Mouse (Mus musculus) liver, embryonic 16.5 days (tissue): Measurements from ENCODE around the gene Ccdc90b. TPM values are rescaled to one million over a fixed set of nuclear protein-coding genes. Genes with fewer than 3 reads are reported as not detected.

Experiments
- ATAC-seq: fragments of 200-750 bp; cut with Nextera tagmentation; 2 replicates; pipeline ENCODE4 v1.8.0; 2017; ENCODE audit warnings: low read depth, mild to moderate bottlenecking, moderate number of reproducible peaks, moderate library complexity
- H3K27ac ChIP-seq: fragments of 300-500 bp; sonication (generic); 2 replicates; pipeline ENCODE4 v1.5.1; 2014; ENCODE audit warnings: mild to moderate bottlenecking, low read length
- H3K27me3 ChIP-seq: fragments of 300-500 bp; sonication (generic); 2 replicates; pipeline ENCODE4 v1.6.1; 2014; ENCODE audit warnings: low read depth, low read length, mixed read lengths; ENCODE audit not compliant: control insufficient read depth, insufficient read depth
- H3K36me3 ChIP-seq: fragments of 300-500 bp; sonication (generic); 2 replicates; pipeline ENCODE4 v1.6.1; 2014; ENCODE audit warnings: mild to moderate bottlenecking; ENCODE audit not compliant: control insufficient read depth, insufficient read depth
- H3K4me1 ChIP-seq: fragments of 300-500 bp; sonication (generic); 2 replicates; pipeline ENCODE4 v1.6.1; 2014; ENCODE audit warnings: low read depth, low read length, mixed read lengths; ENCODE audit not compliant: control insufficient read depth
- H3K4me2 ChIP-seq: fragments of 300-500 bp; sonication (generic); 2 replicates; pipeline ENCODE4 v1.6.1; 2014; ENCODE audit warnings: low read depth, low read length, mixed read lengths
- H3K4me3 ChIP-seq: fragments of 300-500 bp; sonication (generic); 2 replicates; pipeline ENCODE4 v1.5.1; 2014; ENCODE audit warnings: low read depth, mild to moderate bottlenecking, low read length
- H3K9ac ChIP-seq: fragments of 300-500 bp; sonication (generic); 2 replicates; pipeline ENCODE4 v1.6.1; 2014; ENCODE audit warnings: low read depth, low read length
- H3K9me3 ChIP-seq: fragments of 300-500 bp; sonication (generic); replicated peaks from 2 replicates; pipeline ENCODE4 v1.6.1; 2016; ENCODE audit warnings: low read length; ENCODE audit not compliant: control insufficient read depth
- WGBS: fragments of 180-500 bp; shearing (Covaris S2); extraction: QIAGEN DNeasy Blood & Tissue Kit; methylation state at CpG from one replicate; pipeline ENCODE4 v1.1.7; 2014; ENCODE audit not compliant: insufficient replicate concordance; 5-methylcytosine and 5-hydroxymethylcytosine counted together
- polyA plus RNA-seq: library from polyadenylated mRNA; unstranded; fragments of >200 nt; fragmentation: Nextera tagmentation; extraction: Ambion mirVana; gene quantifications from 2 replicates; pipeline ENCODE4 v1.2.1, GENCODE M21; 2015

Gene Ccdc90b
- polyA plus RNA-seq, 1 experiment from 2014 or later, result 11.8 TPM

- WGBS, result 38% methylated on average over 2 of the region's 2 CpGs
- no peaks in the 10 kb centered on the region for H3K36me3 ChIP-seq
- no peak overlapping the region for H3K9ac ChIP-seq
- peak overlapping the region; percentile 64 for H3K27ac ChIP-seq
- no peaks in the 10 kb centered on the region for H3K27me3 ChIP-seq
- peak overlapping the region; percentile 27; the same call in 1 of the 2 replicates for H3K4me2 ChIP-seq
- H3K4me1 ChIP-seq, result peaks cover 23% of the 10 kb centered on the region
- peak; percentile 72 for ATAC-seq
- H3K4me3 ChIP-seq, result no peak overlapping the region
- H3K9me3 ChIP-seq, result no peaks in the 10 kb centered on the region
These were observed 2.2 kb upstream of the Ccdc90b start for GRCm38 (mm10) chr7:92558744-92559143.

GRCm38 (mm10) chr7:92566775-92567174 lies 5.8 kb downstream of the Ccdc90b start:
- no peak overlapping the region for H3K4me2 ChIP-seq
- ATAC-seq, result no peak

GRCm38 (mm10) chr7:92580491-92581207 lies 19.7 kb downstream of the Ccdc90b start:
- Histone ChIP-seq H3K9ac (no peak overlapping the region), H3K27me3 (no peaks in the 10 kb centered on the region), H3K4me2 (no peak overlapping the region), H3K27ac (no peak overlapping the region), H3K4me1 (no peaks in the 10 kb centered on the region), H3K4me3 (no peak overlapping the region), H3K36me3 (no peaks in the 10 kb centered on the region), H3K9me3 (no peaks in the 10 kb centered on the region)
- no peak for ATAC-seq
- WGBS, result 71% methylated on average over 5 of the region's 5 CpGs

More at GRCm38 (mm10) chr7:92566775-92567174, 5.8 kb downstream of the Ccdc90b start:
- Histone ChIP-seq H3K36me3 (no peaks in the 10 kb centered on the region; the same call in 1 of the 2 replicates), H3K9me3 (no peaks in the 10 kb centered on the region), H3K27me3 (no peaks in the 10 kb centered on the region), H3K4me1 (peaks cover 4% of the 10 kb centered on the region; the same call in 1 of the 2 replicates), H3K4me3 (no peak overlapping the region), H3K27ac (no peak overlapping the region), H3K9ac (no peak overlapping the region)
- 74% methylated on average over 1 of the region's 1 CpGs for WGBS

- Histone ChIP-seq H3K4me2 (no peak overlapping the region), H3K9ac (no peak overlapping the region), H3K27me3 (no peaks in the 10 kb centered on the region), H3K36me3 (no peaks in the 10 kb centered on the region), H3K27ac (no peak overlapping the region), H3K4me1 (no peaks in the 10 kb centered on the region), H3K4me3 (no peak overlapping the region), H3K9me3 (no peaks in the 10 kb centered on the region)
- ATAC-seq, result no peak
- WGBS, result 69% methylated on average over 7 of the region's 7 CpGs
These were observed 22.6 kb downstream of the Ccdc90b start for GRCm38 (mm10) chr7:92583567-92583966.

GRCm38 (mm10) chr7:92589986-92590385 lies 29.0 kb downstream of the Ccdc90b start:
- Histone ChIP-seq H3K36me3 (no peaks in the 10 kb centered on the region), H3K27me3 (no peaks in the 10 kb centered on the region), H3K9me3 (no peaks in the 10 kb centered on the region), H3K27ac (no peak overlapping the region), H3K9ac (no peak overlapping the region), H3K4me2 (no peak overlapping the region), H3K4me3 (no peak overlapping the region), H3K4me1 (no peaks in the 10 kb centered on the region)
- no peak for ATAC-seq
- WGBS, result 73% methylated on average over 7 of the region's 7 CpGs

- Histone ChIP-seq H3K36me3 (no peaks in the 10 kb centered on the region), H3K27ac (no peak overlapping the region), H3K27me3 (no peaks in the 10 kb centered on the region), H3K9ac (no peak overlapping the region), H3K4me3 (no peak overlapping the region), H3K4me1 (no peaks in the 10 kb centered on the region), H3K9me3 (no peaks in the 10 kb centered on the region), H3K4me2 (no peak overlapping the region)
- WGBS, result 61% methylated on average over 2 of the region's 2 CpGs
- no peak for ATAC-seq
These were observed 29.9 kb downstream of the Ccdc90b start for GRCm38 (mm10) chr7:92590842-92591241.

- H3K9me3 ChIP-seq, result no peaks in the 10 kb centered on the region
- no peak overlapping the region for H3K9ac ChIP-seq
- no peak overlapping the region for H3K27ac ChIP-seq
- no peak overlapping the region for H3K4me3 ChIP-seq
- WGBS, result 67% methylated on average over 7 of the region's 7 CpGs
- H3K4me2 ChIP-seq, result no peak overlapping the region
- H3K4me1 ChIP-seq, result no peaks in the 10 kb centered on the region
- no peaks in the 10 kb centered on the region for H3K27me3 ChIP-seq
- no peaks in the 10 kb centered on the region for H3K36me3 ChIP-seq
- no peak for ATAC-seq
These were observed 44.0 kb downstream of the Ccdc90b start for GRCm38 (mm10) chr7:92604961-92605360.

GRCm38 (mm10) chr7:92610830-92611229 lies 49.9 kb downstream of the Ccdc90b start:
- ATAC-seq, result no peak
- Histone ChIP-seq H3K4me3 (no peak overlapping the region), H3K27ac (no peak overlapping the region), H3K4me1 (no peaks in the 10 kb centered on the region), H3K9me3 (no peaks in the 10 kb centered on the region), H3K36me3 (no peaks in the 10 kb centered on the region), H3K4me2 (no peak overlapping the region), H3K27me3 (no peaks in the 10 kb centered on the region), H3K9ac (no peak overlapping the region)
- 70% methylated on average over 7 of the region's 7 CpGs for WGBS

GRCm38 (mm10) chr7:92624488-92624887 lies 63.5 kb downstream of the Ccdc90b start:
- H3K9ac ChIP-seq, result no peak overlapping the region

More at GRCm38 (mm10) chr7:92624488-92624887, 63.5 kb downstream of the Ccdc90b start:
- 26% methylated on average over 2 of the region's 2 CpGs for WGBS
- Histone ChIP-seq H3K4me2 (no peak overlapping the region), H3K27me3 (no peaks in the 10 kb centered on the region), H3K27ac (no peak overlapping the region), H3K4me1 (no peaks in the 10 kb centered on the region), H3K36me3 (no peaks in the 10 kb centered on the region), H3K4me3 (no peak overlapping the region), H3K9me3 (no peaks in the 10 kb centered on the region)
- ATAC-seq, result no peak
